Mouse (Mus musculus) right cerebral cortex, postnatal 4 days (tissue): ENCODE data around the gene Lrrc73.
A peak's percentile ranks its signal among the peaks of the same experiment; 100 is the strongest.

Source experiments
- DNase-seq: peaks from one replicate; pipeline ENCODE4 v3.0.0-alpha.2; 2022

Lrrc73 gene

GRCm38 (mm10) chr17:46253452-46254084 is at the start of gene Lrrc73:
Gene Lrrc73, plus strand, starts transcription at chr17:46253531.
- peak; percentile 95 for DNase-seq

GRCm38 (mm10) chr17:46206676-46207075 is 46.7 kb upstream of the Lrrc73 start:
- no peak for DNase-seq

GRCm38 (mm10) chr17:46210550-46210949 is 42.8 kb upstream of the Lrrc73 start:
- no peak for DNase-seq

DNA sequence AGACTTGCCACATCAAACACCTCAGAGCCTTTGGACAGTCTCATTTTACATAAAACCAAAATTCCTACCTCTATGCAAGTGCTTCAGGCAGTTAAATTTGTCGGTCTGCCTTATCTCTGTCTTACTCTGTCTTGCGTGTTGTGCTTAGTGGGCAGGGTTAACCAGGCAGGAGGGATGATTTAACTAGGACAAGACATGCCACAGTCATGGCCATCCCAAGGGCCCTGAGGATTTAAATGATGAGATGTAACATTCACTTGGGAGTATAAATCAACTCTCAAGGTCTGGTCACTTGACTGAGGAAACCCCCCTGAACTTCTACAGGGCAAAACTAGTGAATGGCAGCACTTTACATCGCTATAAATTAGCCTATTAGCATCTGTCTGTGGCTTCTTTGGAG is 31.7 kb upstream of the Lrrc73 start:
- DNase-seq: no peak

- no peak for DNase-seq
Observed at GRCm38 (mm10) chr17:46227576-46227975, 25.8 kb upstream of the Lrrc73 start.

DNA sequence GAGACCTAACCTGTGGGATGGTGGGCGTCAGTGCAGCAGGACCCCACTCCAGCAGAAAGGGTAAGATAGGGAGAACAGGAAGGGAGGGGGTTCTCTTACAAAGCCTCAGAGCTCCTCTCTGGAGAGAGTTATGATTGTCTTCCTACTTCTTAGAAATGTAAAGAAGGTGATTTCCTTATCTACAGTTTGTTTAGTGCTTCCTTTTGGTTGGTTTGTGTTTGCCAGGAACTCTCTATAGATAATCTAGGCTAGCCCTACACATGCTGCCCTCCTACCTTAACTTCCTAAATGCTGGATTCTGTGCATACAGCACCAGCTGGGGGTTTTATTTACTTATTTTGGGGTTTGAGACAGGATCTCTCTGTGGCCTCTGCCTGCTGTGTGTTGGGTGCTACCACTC is 17.3 kb upstream of the Lrrc73 start:
- no peak for DNase-seq

DNA sequence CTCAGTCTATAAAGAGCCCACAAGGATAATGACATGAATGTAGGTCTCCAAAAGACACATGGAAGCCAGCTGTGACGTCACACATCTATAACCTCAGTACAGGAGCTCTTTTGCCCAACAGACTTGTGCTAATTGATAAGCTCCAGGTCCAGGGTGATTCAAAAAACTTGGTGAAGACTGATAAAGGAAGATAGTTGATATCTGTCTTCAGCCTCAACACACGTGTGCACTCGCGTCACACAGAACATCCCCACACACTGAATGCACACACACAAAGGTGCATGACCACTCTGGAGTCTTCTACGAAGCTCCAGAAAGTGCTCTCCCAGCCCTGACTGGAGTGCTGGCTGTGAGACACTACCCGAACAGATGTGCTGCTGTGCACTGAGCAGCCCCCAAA is 16.3 kb upstream of the Lrrc73 start:
- DNase-seq: no peak

GRCm38 (mm10) chr17:46237480-46237879 is 15.9 kb upstream of the Lrrc73 start:
- DNase-seq: no peak

DNA sequence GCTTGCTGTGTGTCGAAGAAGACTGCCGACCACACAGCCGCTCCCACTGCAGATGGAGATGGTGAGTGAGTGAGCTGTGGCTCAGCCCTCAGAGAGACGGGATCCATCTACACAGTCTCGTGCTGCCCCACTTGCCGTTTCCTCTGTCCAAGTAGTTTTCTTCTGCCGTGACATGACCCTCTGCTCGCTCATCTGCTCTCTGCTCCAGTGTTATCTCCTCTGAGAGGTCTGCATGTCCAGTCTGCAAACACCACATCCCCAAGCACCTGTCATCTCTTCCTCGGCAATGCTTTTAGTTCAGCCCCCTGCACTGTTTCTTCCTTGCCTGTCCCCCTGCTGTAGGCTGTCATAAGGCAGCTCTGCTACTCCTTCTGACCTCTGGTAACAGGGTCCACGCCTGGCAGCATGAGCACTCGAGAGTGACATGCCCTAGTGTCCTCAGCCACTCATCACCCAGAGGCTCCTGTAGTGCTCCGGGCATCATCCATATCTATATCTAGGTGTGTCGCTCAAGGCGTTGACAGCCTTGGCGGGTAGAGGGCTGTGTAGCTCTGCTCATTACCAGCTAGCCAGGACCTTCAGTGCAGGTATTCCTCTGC is 13.7 kb upstream of the Lrrc73 start:
- no peak for DNase-seq

DNA sequence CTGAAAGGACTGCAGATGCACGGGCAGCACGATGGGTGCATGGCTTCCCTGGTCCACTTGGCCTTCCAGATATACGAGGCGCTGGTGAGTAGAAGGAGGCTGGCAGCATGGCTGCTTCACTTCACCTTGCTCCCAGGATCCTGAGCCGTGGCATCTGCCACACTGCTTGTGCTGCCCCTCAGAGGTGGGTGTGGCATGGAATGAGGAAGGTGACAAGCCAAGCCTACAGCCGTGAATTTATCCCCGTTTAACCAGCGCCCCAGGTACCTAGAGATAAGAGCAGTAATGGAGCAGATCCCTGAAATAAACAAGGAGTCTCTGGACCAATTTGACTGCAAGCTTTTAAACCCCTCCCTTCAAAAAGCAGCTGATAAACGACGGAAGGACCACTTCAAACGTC is 11.9 kb upstream of the Lrrc73 start:
- DNase-seq: no peak

GRCm38 (mm10) chr17:46242274-46242673 is 11.1 kb upstream of the Lrrc73 start:
- DNase-seq: no peak

DNA sequence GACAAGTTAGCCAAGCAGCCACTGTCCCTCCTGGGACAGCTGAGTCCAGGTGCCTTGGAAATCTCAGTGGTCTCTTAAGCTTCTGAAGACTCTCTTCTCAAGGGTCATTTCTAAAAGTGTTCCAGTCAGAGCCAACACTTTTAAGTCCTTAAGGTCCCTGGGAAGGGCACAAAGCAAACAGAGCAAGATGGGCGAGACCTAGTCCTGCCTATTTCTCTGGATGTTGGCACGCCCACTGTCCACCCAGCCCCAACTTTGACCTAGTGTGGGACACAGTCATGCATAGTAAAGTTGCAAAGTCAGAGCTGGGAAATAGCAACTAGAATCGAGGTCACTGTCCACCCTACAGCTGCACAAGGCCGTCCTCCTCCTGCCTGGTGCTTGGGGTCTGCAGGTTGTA is 10.3 kb upstream of the Lrrc73 start:
- DNase-seq: no peak

- DNase-seq: no peak
Observed at GRCm38 (mm10) chr17:46243624-46244023, 9.7 kb upstream of the Lrrc73 start.

- DNase-seq: no peak
Observed at GRCm38 (mm10) chr17:46244579-46244978, 8.8 kb upstream of the Lrrc73 start.

GRCm38 (mm10) chr17:46247512-46248188 is 5.7 kb upstream of the Lrrc73 start, which contains the start of the genes Polr1c and Yipf3:
Gene Polr1c, minus strand, starts transcription at chr17:46248054.
Gene Yipf3, plus strand, starts transcription at chr17:46248080.
- DNase-seq: peak; percentile 91

GRCm38 (mm10) chr17:46248189-46248522 is 5.2 kb upstream of the Lrrc73 start:
- DNase-seq: no peak

DNA sequence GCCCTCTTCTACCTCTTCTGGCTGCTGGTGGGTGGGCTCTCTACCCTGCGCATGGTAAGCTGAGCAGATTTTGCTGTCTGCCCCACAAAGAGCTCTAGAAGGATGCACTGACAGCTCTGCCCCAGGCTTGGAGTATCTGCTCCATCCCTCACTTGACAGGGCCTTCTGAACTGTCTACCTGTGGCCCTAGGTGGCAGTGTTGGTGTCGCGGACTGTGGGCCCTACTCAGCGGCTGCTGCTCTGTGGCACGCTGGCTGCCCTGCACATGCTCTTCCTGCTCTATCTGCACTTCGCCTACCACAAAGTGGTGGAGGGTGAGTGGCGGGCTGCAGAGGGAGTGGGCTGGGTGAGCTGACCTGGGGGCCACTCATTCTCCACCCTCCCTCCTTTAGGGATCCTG is 2.2 kb upstream of the Lrrc73 start:
- DNase-seq: no peak

GRCm38 (mm10) chr17:46252571-46253451 is 520 bp upstream of the Lrrc73 start:
- no peak for DNase-seq

GRCm38 (mm10) chr17:46254106-46254505 is 775 bp downstream of the Lrrc73 start:
- peak; percentile 50 for DNase-seq

GRCm38 (mm10) chr17:46255147-46255546 is 1.8 kb downstream of the Lrrc73 start:
- no peak for DNase-seq

DNA sequence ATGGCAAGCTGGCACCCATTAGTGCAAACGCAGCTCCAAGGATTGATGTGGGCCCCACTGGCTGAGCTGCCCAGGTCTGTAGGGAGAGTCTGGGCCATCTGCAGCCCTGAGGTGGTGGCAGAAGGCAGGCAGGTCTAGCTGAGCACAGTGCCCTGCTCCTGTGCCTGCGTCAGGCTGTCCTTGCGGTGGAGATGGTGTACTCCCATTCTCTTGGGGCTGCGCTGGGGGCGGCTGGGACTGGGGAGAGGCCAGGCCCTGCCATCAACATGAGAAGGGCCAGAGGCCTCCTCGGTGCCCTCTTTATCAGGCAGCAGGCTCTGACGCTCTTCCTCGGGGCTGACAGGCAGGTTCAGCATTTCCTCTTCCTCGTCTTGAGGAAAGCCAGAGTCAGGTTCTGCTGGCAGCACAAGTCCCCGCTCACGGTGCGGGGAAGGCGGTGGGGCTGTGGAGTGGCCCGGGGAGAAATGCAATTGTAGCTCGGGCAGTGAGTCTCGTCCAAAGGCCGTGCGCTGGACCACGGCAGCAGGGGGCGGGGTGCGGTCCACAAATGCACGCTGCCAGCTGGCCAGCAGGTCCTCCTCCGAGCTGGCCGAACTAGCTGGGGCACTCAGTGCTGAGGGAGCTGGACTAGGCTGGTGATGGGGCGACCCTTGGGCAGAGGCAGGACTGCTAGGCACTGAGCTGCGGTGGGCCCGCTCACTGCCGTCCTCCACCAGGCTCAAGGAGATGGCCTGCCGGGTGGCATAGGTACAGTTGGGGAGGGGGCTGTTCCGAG is 5.1 kb downstream of the Lrrc73 start:
- DNase-seq: no peak

GRCm38 (mm10) chr17:46259675-46260074 is 6.3 kb downstream of the Lrrc73 start:
- DNase-seq: no peak
